Mouse (Mus musculus) hindbrain, postnatal 0 days (tissue): ENCODE data around the gene Zfp580. TPM values are rescaled to one million over a fixed set of nuclear protein-coding genes. Genes with fewer than 3 reads are reported as not detected.
A peak's percentile ranks its signal among the peaks of the same experiment; 100 is the strongest.
"Not testable (repeated sequence)": the region's sequence is repeated elsewhere in the genome, so short reads cannot be mapped to it uniquely, and the experiment has no call there.

Experiments
- ATAC-seq: fragments of 200-750 bp; cut with Nextera tagmentation; 2 replicates; pipeline ENCODE4 v1.8.0; 2017; ENCODE audit warnings: mild to moderate bottlenecking, moderate TSS enrichment, moderate library complexity
- DNase-seq: peaks from one replicate; pipeline ENCODE4 v3.0.0-alpha.2; 2015; ENCODE audit warnings: low spot score
- H3K27ac ChIP-seq: fragments of 300-500 bp; sonication (generic); 2 replicates; pipeline ENCODE4 v1.5.1; 2014; ENCODE audit warnings: mild to moderate bottlenecking
- H3K27me3 ChIP-seq: fragments of 300-500 bp; sonication (generic); 2 replicates; pipeline ENCODE4 v1.6.1; 2014; ENCODE audit warnings: low read length, mixed read lengths; ENCODE audit not compliant: insufficient read depth
- H3K36me3 ChIP-seq: fragments of 300-500 bp; sonication (generic); 2 replicates; pipeline ENCODE4 v1.6.1; 2014; ENCODE audit warnings: low read length, mixed read lengths; ENCODE audit not compliant: insufficient read depth
- H3K4me1 ChIP-seq: fragments of 300-500 bp; sonication (generic); 2 replicates; pipeline ENCODE4 v1.6.1; 2014; ENCODE audit warnings: antibody characterized with exemption, low read length, mixed read lengths; ENCODE audit not compliant: insufficient read depth
- H3K4me2 ChIP-seq: fragments of 300-500 bp; sonication (generic); 2 replicates; pipeline ENCODE4 v1.6.1; 2014; ENCODE audit warnings: low read depth, mild to moderate bottlenecking, low read length, moderate library complexity, mixed read lengths
- H3K4me3 ChIP-seq: fragments of 300-500 bp; sonication (generic); 2 replicates; pipeline ENCODE4 v1.5.1; 2014; ENCODE audit warnings: low read length
- H3K9ac ChIP-seq: fragments of 300-500 bp; sonication (generic); replicated peaks from 2 replicates; pipeline ENCODE4 v1.6.1; 2014; ENCODE audit warnings: mild to moderate bottlenecking, low read length, moderate library complexity, mixed read lengths
- H3K9me3 ChIP-seq: fragments of 300-500 bp; sonication (generic); 2 replicates; pipeline ENCODE4 v1.6.1; 2016; ENCODE audit warnings: low read length, mixed read lengths
- CTCF ChIP-seq: IDR thresholded peaks from 2 replicates; pipeline ENCODE4 v1.5.1; 2016; ENCODE audit warnings: antibody characterized with exemption, control low read depth, low read depth
- WGBS: fragments of 180-500 bp; shearing (Covaris S2); extraction: QIAGEN DNeasy Blood & Tissue Kit; methylation state at CpG from one replicate; pipeline ENCODE4 v1.1.7; 2014; 5-methylcytosine and 5-hydroxymethylcytosine counted together
- polyA plus RNA-seq: library from polyadenylated mRNA; unstranded; fragments of >200 nt; fragmentation: Nextera tagmentation; extraction: Ambion mirVana; gene quantifications from 2 replicates; pipeline ENCODE4 v1.2.1, GENCODE M21; 2015
- total RNA-seq: library from RNA; depleted of rRNA; stranded (reverse); fragments of >200 nt; gene quantifications from 2 replicates; pipeline ENCODE4 v1.2.3, GENCODE M21; 2014; rRNA removed

Zfp580 gene
- total RNA-seq, result 69.6 and 90.7 TPM in 2 replicates
- 117 and 128 TPM in 2 replicates for polyA plus RNA-seq

DNA sequence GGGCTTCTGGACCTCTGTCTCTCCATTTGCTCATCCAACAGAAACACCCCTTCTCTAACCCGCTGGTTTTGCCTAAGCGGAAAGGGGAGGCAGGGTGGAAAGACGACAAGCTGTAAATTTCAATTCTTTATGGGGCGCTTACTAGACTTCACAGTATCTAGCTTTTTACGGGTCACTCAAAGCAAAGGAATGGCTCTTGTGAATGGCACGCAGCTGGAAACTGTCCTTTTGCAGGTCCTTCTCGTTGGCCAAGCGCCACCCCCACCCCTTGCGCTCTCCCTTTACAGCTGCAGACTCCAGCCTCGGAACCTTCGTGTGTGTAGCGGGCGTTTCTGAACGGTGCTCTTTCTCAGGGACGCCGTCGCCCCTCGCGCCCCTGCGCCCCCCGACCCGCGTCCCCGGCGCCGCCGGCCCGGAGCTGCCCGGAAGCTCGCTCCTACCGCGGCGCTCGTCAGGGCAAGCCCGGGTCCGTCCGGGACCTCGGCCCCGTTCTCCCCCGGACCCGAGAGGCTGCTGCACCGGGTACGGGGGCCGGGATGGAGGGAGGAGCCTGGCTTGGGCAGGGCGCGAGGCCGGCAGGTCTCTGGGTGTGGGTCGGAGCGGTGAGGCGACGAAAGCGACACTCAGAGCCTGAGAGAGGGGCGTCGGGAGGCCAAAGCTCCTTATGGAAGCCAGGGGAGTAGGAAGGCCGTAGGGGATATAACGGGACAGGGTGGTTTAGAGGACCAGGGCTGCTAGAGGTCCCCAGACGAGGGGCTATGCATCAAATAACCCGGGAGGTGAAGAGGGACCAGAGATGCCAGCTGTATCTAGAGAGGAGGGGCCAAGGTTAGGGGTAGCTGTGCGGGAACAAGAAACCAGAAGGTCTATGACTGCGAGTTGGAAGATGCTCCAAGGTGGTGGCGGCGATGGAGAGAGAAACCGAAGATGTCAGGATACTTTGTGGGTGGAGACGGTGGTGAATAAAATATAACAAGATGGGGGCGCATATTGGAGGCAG, at the start of gene Zfp580:
Gene Zfp580 (plus strand): TSS at position 346 of the 1,000 bp plus-strand sequence.
- Histone ChIP-seq H3K27me3 (peaks cover 11% of the 10 kb centered on the region; the same call in 1 of the 2 replicates), H3K4me1 (peaks cover 24% of the 10 kb centered on the region), H3K27ac (peak within 1 kb of the TSS; percentile 94), H3K9ac (peak within 1 kb of the TSS; percentile 88), H3K4me3 (peak within 1 kb of the TSS; percentile 80), H3K9me3 (no peaks in the 10 kb centered on the region), H3K36me3 (no peaks in the 10 kb centered on the region), H3K4me2 (peak within 1 kb of the TSS; percentile 90)
- DNase-seq, result peak; percentile 89
- peak; percentile 89 for ATAC-seq
- TF ChIP-seq CTCF, result no peak
- WGBS, result 1% methylated on average over 65 of the region's 65 CpGs

DNA sequence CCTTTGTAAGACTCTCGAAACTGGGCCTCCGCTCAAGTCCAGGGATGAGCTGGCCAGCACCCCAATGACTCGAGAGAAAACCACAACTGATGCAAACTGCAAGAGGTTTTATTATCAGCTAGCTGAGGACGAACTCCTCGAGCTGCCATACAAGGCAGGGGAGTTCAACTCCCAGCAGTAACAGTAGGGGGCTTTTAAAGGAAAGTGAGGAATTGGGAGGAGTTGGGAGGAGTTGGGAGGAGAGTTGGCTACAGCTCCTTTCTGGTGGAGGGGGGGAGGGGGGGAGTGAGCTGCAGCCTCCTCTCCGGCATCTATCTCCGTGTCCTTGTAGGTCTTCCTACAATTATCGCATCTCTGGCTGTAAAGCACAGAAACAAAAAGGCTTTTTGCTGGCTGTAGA, 48.5 kb upstream of the Zfp580 start:
- H3K9ac ChIP-seq, ATAC-seq, H3K9me3 ChIP-seq, H3K36me3 ChIP-seq, DNase-seq, H3K27ac ChIP-seq, H3K4me1 ChIP-seq, H3K4me3 ChIP-seq, H3K4me2 ChIP-seq, H3K27me3 ChIP-seq: not testable (repeated sequence)
- WGBS, result 61% methylated on average over 8 of the region's 8 CpGs

DNA sequence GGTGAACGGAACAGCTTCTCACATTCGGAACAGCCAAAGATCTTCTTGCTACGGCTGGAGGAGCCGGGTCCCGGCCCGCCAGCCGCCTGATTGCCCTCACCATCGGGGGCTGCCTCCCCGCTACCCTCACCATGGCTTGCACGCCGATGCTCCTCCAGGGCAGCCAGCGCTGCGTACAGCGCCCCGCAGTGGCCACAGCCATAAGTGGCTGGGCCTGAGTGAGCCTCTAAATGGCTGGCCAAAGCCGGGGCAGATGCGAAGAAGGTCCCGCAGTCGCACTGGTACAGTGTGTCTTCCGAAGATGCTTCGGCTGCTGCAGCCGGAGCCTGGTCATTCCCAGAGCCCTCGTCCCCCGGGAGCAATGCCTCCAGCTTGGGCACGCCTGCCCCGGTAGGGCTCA, 43.1 kb upstream of the Zfp580 start:
- TF ChIP-seq CTCF, result no peak; the same call in 1 of the 2 replicates
- H3K4me2 ChIP-seq, result no peak overlapping the region
- peaks cover 45% of the 10 kb centered on the region for H3K36me3 ChIP-seq
- H3K4me3 ChIP-seq, result no peak overlapping the region
- no peaks in the 10 kb centered on the region for H3K4me1 ChIP-seq
- H3K27ac ChIP-seq, result no peak overlapping the region
- DNase-seq (no peak), ATAC-seq (no peak)
- H3K9me3 ChIP-seq, result no peaks in the 10 kb centered on the region
- no peaks in the 10 kb centered on the region for H3K27me3 ChIP-seq
- no peak overlapping the region for H3K9ac ChIP-seq
- 96% methylated on average over 26 of the region's 26 CpGs for WGBS

DNA sequence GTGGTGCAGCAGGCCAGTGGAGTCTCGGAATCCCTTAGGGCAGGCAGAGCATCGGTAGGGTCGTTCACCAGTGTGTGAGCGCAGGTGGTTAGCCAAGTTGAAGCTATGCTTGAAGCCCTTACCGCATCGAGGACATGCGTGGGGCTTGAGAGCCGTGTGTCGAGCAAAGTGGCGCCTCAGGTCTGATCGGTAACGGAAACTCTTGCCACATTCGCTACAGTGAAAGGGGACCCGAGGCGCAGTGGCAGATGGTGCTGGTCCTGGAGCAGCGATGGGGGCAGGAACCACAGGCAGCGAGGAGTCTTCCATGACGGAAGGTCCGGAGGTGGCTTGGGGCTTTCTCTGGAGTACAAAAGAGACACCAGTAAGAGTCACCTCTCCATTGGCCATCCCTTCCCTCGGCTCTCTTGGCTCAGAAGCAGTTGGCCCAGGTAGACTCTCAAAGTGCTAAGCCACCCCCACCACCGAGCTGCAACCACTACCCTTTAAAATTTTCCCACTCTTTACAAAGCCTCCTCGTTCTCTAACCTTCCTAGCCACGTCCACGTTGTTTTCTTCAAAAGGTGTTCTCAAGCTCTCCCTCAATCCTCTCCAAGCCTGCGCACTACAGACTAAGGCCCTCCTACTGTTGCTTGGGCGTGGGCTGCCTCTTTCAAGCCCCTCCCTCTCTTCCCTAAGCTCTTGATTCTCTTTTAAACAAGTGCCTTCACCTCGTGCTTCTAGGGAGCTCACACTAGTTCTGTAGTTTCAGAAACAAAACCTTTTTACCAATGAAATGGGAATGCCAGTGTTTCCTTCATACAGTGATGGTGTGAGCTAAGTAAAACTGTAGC, 38.4 kb upstream of the Zfp580 start:
- no peak for TF ChIP-seq CTCF
- no peak overlapping the region for H3K27ac ChIP-seq
- no peaks in the 10 kb centered on the region for H3K9me3 ChIP-seq
- no peak overlapping the region for H3K4me2 ChIP-seq
- no peaks in the 10 kb centered on the region for H3K27me3 ChIP-seq
- DNase-seq (no peak), ATAC-seq (no peak)
- H3K4me3 ChIP-seq, result no peak overlapping the region
- H3K4me1 ChIP-seq, result no peaks in the 10 kb centered on the region
- WGBS, result 91% methylated on average over 27 of the region's 27 CpGs
- peaks cover 37% of the 10 kb centered on the region for H3K36me3 ChIP-seq
- no peak overlapping the region for H3K9ac ChIP-seq

DNA sequence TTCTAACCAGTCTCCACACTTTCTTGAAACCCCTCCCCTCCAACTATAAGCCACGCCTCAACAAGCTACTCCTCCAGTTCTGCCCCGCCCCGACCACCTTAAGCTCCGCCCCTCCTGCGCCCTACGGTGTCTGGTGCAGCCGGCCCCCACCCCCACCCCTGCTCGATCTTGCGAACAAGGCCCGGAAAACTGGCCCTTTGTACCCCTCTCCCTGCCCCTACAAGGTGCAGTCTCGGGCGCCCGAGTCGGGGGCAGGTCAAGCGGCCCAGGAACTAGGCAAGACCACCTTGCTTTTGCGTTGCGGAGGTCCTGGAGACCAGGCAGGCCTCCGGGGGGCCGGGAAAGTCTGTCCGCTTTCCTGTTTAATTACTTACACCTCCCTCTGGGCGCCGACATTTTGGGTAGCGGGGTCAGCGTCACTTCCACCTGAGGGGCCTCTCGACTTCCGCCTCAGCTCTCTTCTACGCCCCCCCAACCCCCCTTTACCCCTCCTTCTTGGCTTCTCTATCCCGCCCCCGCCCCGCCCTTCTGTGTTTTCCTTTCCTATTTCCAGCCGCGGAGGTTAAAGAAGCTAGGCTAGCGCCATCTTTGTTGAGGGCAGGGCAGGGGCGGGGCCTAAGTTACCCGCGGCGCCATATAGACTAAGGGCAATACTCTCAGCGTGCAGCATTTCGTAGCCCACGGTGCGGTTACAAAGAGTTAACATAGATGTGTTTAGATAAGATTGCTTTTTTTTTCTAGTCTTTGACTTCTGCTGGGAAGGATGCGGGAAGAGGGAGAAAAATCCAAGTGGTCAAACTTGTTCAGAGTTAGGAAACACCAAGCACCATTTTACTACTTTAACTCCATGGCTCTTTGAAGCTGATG, 36.9 kb upstream of the Zfp580 start, which contains the start of the genes Zfp524 and Fiz1:
Gene Zfp524 (plus strand): TSS at position 165 of the 867 bp plus-strand sequence.
Gene Fiz1 (minus strand): TSS at position 447 of the 867 bp plus-strand sequence.
- WGBS, result under 1% methylated on average over 42 of the region's 42 CpGs
- H3K27ac ChIP-seq, result peak within 1 kb of the TSS; percentile 98
- H3K4me2 ChIP-seq, result peak within 1 kb of the TSS; percentile 66
- peak within 1 kb of the TSS; percentile 65 for H3K4me3 ChIP-seq
- TF ChIP-seq CTCF, result no peak
- no peaks in the 10 kb centered on the region for H3K9me3 ChIP-seq
- no peaks in the 10 kb centered on the region for H3K27me3 ChIP-seq
- H3K36me3 ChIP-seq, result peaks cover 21% of the 10 kb centered on the region
- peak within 1 kb of the TSS; percentile 73 for H3K9ac ChIP-seq
- no peaks in the 10 kb centered on the region for H3K4me1 ChIP-seq
- ATAC-seq (peak; percentile 84), DNase-seq (peak; percentile 98)
